Mouse (Mus musculus) heart, embryonic 16.5 days (tissue): ENCODE data around the gene Aif1. TPM values are rescaled to one million over a fixed set of nuclear protein-coding genes. Genes with fewer than 3 reads are reported as not detected.
"Not testable (repeated sequence)": the region's sequence is repeated elsewhere in the genome, so short reads cannot be mapped to it uniquely, and the experiment has no call there.

Experiments
- ATAC-seq: fragments of 200-750 bp; cut with Nextera tagmentation; replicated peaks from 2 replicates; pipeline ENCODE4 v1.8.0; 2017; ENCODE audit warnings: moderate number of reproducible peaks; ENCODE audit not compliant: insufficient read depth, low FRiP score; ENCODE audit errors: extremely low read depth
- H3K27ac ChIP-seq: fragments of 300-500 bp; sonication (generic); 2 replicates; pipeline ENCODE4 v1.5.1; 2014; ENCODE audit warnings: mild to moderate bottlenecking, low read length, control low read depth, moderate library complexity
- H3K27me3 ChIP-seq: fragments of 300-500 bp; sonication (generic); 2 replicates; pipeline ENCODE4 v1.6.1; 2014; ENCODE audit warnings: low read length, mixed read lengths; ENCODE audit not compliant: control insufficient read depth, insufficient read depth
- H3K36me3 ChIP-seq: fragments of 300-500 bp; sonication (generic); 2 replicates; pipeline ENCODE4 v1.6.1; 2014; ENCODE audit not compliant: control insufficient read depth, insufficient read depth
- H3K4me1 ChIP-seq: fragments of 300-500 bp; sonication (generic); 2 replicates; pipeline ENCODE4 v1.6.1; 2014; ENCODE audit warnings: low read length, mixed read lengths; ENCODE audit not compliant: control insufficient read depth, insufficient read depth
- H3K4me2 ChIP-seq: fragments of 300-500 bp; sonication (generic); 2 replicates; pipeline ENCODE4 v1.6.1; 2014; ENCODE audit warnings: low read depth, mild to moderate bottlenecking, control low read depth, low read length
- H3K4me3 ChIP-seq: fragments of 300-500 bp; sonication (generic); 2 replicates; pipeline ENCODE4 v1.5.1; 2014; ENCODE audit warnings: mild to moderate bottlenecking, control low read depth, low read length
- H3K9ac ChIP-seq: fragments of 300-500 bp; sonication (generic); 2 replicates; pipeline ENCODE4 v1.6.1; 2014; ENCODE audit warnings: low read length, control low read depth
- H3K9me3 ChIP-seq: fragments of 300-500 bp; sonication (generic); replicated peaks from 2 replicates; pipeline ENCODE4 v1.6.1; 2016; ENCODE audit warnings: low read length; ENCODE audit not compliant: control insufficient read depth
- WGBS: fragments of 180-500 bp; shearing (Covaris S2); extraction: QIAGEN DNeasy Blood & Tissue Kit; methylation state at CpG from one replicate; pipeline ENCODE4 v1.1.7; 2014; 5-methylcytosine and 5-hydroxymethylcytosine counted together
- polyA plus RNA-seq: library from polyadenylated mRNA; unstranded; fragments of >200 nt; fragmentation: Nextera tagmentation; extraction: Ambion mirVana; gene quantifications from 2 replicates; pipeline ENCODE4 v1.2.1, GENCODE M21; 2015

Aif1 gene
- polyA plus RNA-seq, 1 experiment from 2014 or later, result 10.9 TPM

- no peaks in the 10 kb centered on the region for H3K36me3 ChIP-seq
- H3K27ac ChIP-seq, result no peak within 1 kb of the TSS
- no peaks in the 10 kb centered on the region for H3K9me3 ChIP-seq
- 82% methylated on average over 15 of the region's 15 CpGs for WGBS
- H3K9ac ChIP-seq, result no peak within 1 kb of the TSS
- no peak for ATAC-seq
- no peaks in the 10 kb centered on the region for H3K27me3 ChIP-seq
- H3K4me2 ChIP-seq, result no peak within 1 kb of the TSS
- H3K4me1 ChIP-seq, result peaks cover 18% of the 10 kb centered on the region
- no peak within 1 kb of the TSS for H3K4me3 ChIP-seq
Observed at GRCm38 (mm10) chr17:35131500-35132173, 44.2 kb downstream of the Aif1 start, which contains the start of gene Apom. Apom (minus strand) TSS chr17:35132050.

- Histone ChIP-seq H3K4me2 (no peak overlapping the region), H3K9me3 (no peaks in the 10 kb centered on the region), H3K27ac (no peak overlapping the region), H3K4me1 (peaks cover 12% of the 10 kb centered on the region), H3K36me3 (no peaks in the 10 kb centered on the region), H3K27me3 (no peaks in the 10 kb centered on the region), H3K4me3 (no peak overlapping the region), H3K9ac (no peak overlapping the region)
- WGBS, result 87% methylated on average over 8 of the region's 8 CpGs
- no peak for ATAC-seq
Observed at GRCm38 (mm10) chr17:35131038-35131437, 44.8 kb downstream of the Aif1 start.

GRCm38 (mm10) chr17:35128996-35129395 is 46.9 kb downstream of the Aif1 start:
- 60% methylated on average over 11 of the region's 11 CpGs for WGBS
- no peak overlapping the region for H3K4me2 ChIP-seq
- no peak overlapping the region for H3K9ac ChIP-seq
- H3K36me3 ChIP-seq, result no peaks in the 10 kb centered on the region
- H3K4me3 ChIP-seq, result no peak overlapping the region
- H3K9me3 ChIP-seq, result no peaks in the 10 kb centered on the region
- peaks cover 17% of the 10 kb centered on the region for H3K4me1 ChIP-seq
- no peak for ATAC-seq
- H3K27me3 ChIP-seq, result no peaks in the 10 kb centered on the region
- no peak overlapping the region for H3K27ac ChIP-seq

DNA sequence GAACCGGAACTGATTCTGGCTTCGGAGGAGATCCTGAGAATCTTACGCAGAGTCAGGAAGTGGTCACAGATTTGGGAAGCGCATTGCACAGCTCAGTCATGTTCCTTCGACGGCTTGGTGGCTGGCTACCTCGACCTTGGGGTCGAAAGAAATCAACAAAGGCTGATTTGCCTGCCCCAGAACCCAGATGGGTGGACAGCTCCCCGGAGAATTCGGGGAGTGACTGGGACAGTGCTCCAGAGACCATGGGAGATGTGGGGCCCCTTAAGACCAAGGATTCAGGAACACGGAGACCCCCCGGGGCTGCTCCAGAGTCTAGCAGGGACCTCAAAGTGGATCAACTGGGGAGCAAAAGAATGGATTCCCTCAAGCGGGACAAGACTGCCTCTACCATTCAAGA is 48.9 kb downstream of the Aif1 start:
- Histone ChIP-seq H3K4me2 (peak overlapping the region; percentile 86), H3K9ac (peak overlapping the region; percentile 77), H3K27ac (peak overlapping the region; percentile 79), H3K4me3 (peak overlapping the region; percentile 64), H3K4me1 (peaks cover 20% of the 10 kb centered on the region), H3K9me3 (no peaks in the 10 kb centered on the region), H3K36me3 (no peaks in the 10 kb centered on the region), H3K27me3 (no peaks in the 10 kb centered on the region)
- no peak for ATAC-seq
- 62% methylated on average over 13 of the region's 13 CpGs for WGBS

DNA sequence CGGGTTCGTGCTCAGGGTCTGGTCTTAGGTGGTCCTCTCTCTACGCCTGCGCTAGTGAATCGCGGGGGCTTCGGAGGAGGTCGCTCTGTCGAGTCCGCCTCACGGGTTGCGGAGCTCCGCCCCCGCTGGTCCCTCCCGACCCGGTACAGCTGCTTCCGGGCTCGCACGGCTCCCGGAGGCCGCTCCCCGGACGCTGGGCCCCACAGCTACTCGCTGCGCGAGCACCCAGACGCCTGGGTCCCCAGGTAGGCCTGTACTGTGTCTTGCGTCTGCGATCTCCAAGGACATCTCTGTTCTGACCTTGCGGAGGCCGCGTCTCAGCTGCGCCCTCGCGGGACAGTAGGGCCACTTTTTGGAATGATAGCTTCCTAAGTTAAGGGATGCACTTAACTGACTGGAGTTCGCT is 49.7 kb downstream of the Aif1 start, which contains the start of gene D17H6S53E:
Gene D17H6S53E (plus strand): TSS at position 168 of the 406 bp plus-strand sequence.
- under 1% methylated on average over 36 of the region's 36 CpGs for WGBS
- peak; percentile 58 for ATAC-seq

DNA sequence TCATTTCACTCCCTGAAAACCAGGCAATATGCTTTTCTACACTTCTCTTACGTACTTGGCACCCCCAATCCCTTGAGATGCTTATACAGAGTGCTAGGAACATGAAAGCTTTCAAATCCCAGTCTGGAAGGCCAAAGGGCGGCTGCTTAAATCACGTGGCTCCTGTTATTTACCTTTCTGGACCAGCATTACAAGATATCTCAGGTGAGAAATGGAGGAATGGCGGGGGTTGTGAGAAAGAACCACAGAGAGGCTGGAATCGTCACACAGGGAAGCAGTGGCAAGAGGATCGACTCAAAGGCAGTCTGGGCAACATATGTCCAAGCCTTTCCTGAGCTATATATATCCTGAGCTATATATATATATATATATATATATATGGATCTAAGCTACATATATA is 50.3 kb downstream of the Aif1 start:
- no peaks in the 10 kb centered on the region for H3K27me3 ChIP-seq
- no peaks in the 10 kb centered on the region for H3K36me3 ChIP-seq
- ATAC-seq, result no peak
- H3K4me2 ChIP-seq, result peak overlapping the region; percentile 86
- H3K4me1 ChIP-seq, result peaks cover 21% of the 10 kb centered on the region
- H3K4me3 ChIP-seq, result peak overlapping the region; percentile 64
- peak overlapping the region; percentile 77 for H3K9ac ChIP-seq
- peak overlapping the region; percentile 79 for H3K27ac ChIP-seq
- no peaks in the 10 kb centered on the region for H3K9me3 ChIP-seq
- 27% methylated on average over 6 of the region's 6 CpGs for WGBS

More for the DNA sequence above, 49.7 kb downstream of the Aif1 start, which contains the start of gene D17H6S53E:
- Histone ChIP-seq H3K36me3 (no peaks in the 10 kb centered on the region), H3K9me3 (no peaks in the 10 kb centered on the region), H3K27ac (peak within 1 kb of the TSS; percentile 79), H3K9ac (peak within 1 kb of the TSS; percentile 77), H3K4me3 (peak within 1 kb of the TSS; percentile 64), H3K4me2 (peak within 1 kb of the TSS; percentile 86), H3K4me1 (peaks cover 21% of the 10 kb centered on the region), H3K27me3 (no peaks in the 10 kb centered on the region)

DNA sequence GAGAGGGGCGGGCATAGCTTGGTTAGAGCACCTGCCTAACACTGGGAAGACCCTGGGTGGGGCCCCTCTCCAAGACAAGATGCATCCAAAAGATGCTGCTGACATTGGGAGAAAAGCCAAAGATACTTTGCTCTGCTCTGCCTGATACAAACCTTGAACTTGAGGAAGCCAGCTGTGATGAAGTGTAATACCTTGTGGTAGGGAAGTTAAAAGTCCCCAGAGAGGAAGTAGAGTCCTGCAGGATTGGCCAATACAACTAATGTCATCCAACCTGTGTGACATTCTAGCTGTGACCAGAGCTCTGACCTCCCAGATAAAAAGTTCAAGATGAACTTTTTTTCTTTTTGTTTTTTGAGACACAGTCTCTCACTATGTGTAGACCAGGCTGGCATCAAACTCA is 50.8 kb downstream of the Aif1 start:
- Histone ChIP-seq H3K27me3 (no peaks in the 10 kb centered on the region), H3K27ac (no peak overlapping the region), H3K9ac (no peak overlapping the region), H3K9me3 (no peaks in the 10 kb centered on the region), H3K4me3 (no peak overlapping the region), H3K4me1 (peaks cover 25% of the 10 kb centered on the region), H3K36me3 (no peaks in the 10 kb centered on the region), H3K4me2 (no peak overlapping the region)
- ATAC-seq, result no peak
- 85% methylated on average over 1 of the region's 1 CpGs for WGBS

- not testable (repeated sequence) for ATAC-seq, H3K27me3 ChIP-seq, H3K9me3 ChIP-seq, H3K4me2 ChIP-seq, H3K4me3 ChIP-seq, H3K9ac ChIP-seq, H3K36me3 ChIP-seq, H3K27ac ChIP-seq
- H3K4me1 ChIP-seq, result peaks cover 31% of the 10 kb centered on the region
- WGBS, result 89% methylated on average over 12 of the region's 12 CpGs
Observed at GRCm38 (mm10) chr17:35124261-35124896, 51.5 kb downstream of the Aif1 start.

DNA sequence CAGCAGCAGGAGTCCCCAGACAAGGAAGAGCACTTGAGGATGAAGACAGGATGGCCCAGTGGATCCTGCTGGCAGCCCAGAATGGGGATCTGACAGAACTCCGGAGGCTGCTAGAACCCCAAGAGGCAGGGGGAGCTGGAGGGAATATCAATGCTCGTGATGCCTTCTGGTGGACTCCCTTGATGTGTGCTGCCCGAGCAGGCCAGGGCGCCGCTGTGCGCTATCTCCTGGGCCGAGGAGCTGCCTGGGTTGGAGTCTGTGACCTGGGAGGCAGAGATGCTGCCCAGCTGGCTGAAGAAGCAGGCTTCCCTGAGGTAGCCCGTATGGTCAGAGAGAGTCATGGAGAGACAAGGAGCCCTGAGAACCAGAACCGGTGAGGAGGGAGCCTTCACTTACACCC is 52.6 kb downstream of the Aif1 start:
- not testable (repeated sequence) for H3K9ac ChIP-seq, ATAC-seq, H3K4me3 ChIP-seq, H3K9me3 ChIP-seq, H3K27ac ChIP-seq, H3K27me3 ChIP-seq, H3K4me2 ChIP-seq
- H3K36me3 ChIP-seq, result peaks cover 11% of the 10 kb centered on the region
- H3K4me1 ChIP-seq, result peaks cover 31% of the 10 kb centered on the region
- WGBS, result 85% methylated on average over 9 of the region's 9 CpGs
